Mouse (Mus musculus) E14TG2a.4 (cell line): ENCODE measurements at regions not wholly inside any gene's neighbourhood (a gene's known extent, or its start where the extent isn't known, plus 50 kb on each side); places are given as distances from the start of the nearest gene placed in this dataset.
"Not testable (repeated sequence)": the region's sequence is repeated elsewhere in the genome, so short reads cannot be mapped to it uniquely, and the experiment has no call there.

Experiments used
- H3K27me3 ChIP-seq: 2 replicates; pipeline ENCODE4 v1.6.1; 2014; ENCODE audit warnings: low read length, control low read depth; ENCODE audit not compliant: insufficient read depth
- H3K36me3 ChIP-seq: 2 replicates; pipeline ENCODE4 v1.6.1; 2014; ENCODE audit warnings: low read length, control low read depth; ENCODE audit not compliant: insufficient read depth
- H3K4me1 ChIP-seq: replicated peaks from 2 replicates; pipeline ENCODE4 v1.6.1; 2014; ENCODE audit warnings: low read depth, low read length, control low read depth
- H3K4me3 ChIP-seq: replicated peaks from 2 replicates; pipeline ENCODE4 v1.5.1; 2014; ENCODE audit warnings: mild to moderate bottlenecking, low read length
- H3K9me3 ChIP-seq: 2 replicates; pipeline ENCODE4 v1.6.1; 2014; ENCODE audit warnings: low read length, control low read depth
- CTCF ChIP-seq: conservative IDR thresholded peaks from 2 replicates; pipeline ENCODE4 v1.5.1; 2014; ENCODE audit warnings: low read length
- NANOG ChIP-seq: IDR thresholded peaks from 2 replicates; pipeline ENCODE4 v1.6.1; 2014; ENCODE audit warnings: borderline replicate concordance, low read length, mixed read lengths
- POU5F1 ChIP-seq: IDR thresholded peaks from 2 replicates; pipeline ENCODE4 v1.6.1; 2014; ENCODE audit warnings: low read length, borderline replicate concordance

- no peaks in the 10 kb centered on the region for H3K27me3 ChIP-seq
- no peaks in the 10 kb centered on the region for H3K4me1 ChIP-seq
- TF ChIP-seq POU5F1 (no peak), NANOG (no peak), CTCF (no peak)
- no peak overlapping the region for H3K4me3 ChIP-seq
- no peaks in the 10 kb centered on the region for H3K36me3 ChIP-seq
- peaks cover 61% of the 10 kb centered on the region for H3K9me3 ChIP-seq
Measured at GRCm38 (mm10) chr16:20990524-20990923, 163.3 kb downstream of the Teddm3 start.

- H3K36me3 ChIP-seq: no peaks in the 10 kb centered on the region
- no peak overlapping the region for H3K4me3 ChIP-seq
- no peaks in the 10 kb centered on the region for H3K4me1 ChIP-seq
- TF ChIP-seq POU5F1: no peak
- no peak for TF ChIP-seq CTCF
- TF ChIP-seq NANOG: no peak
- peaks cover 44% of the 10 kb centered on the region for H3K9me3 ChIP-seq
- no peaks in the 10 kb centered on the region for H3K27me3 ChIP-seq
Measured at GRCm38 (mm10) chr16:20975406-20975805, 178.4 kb downstream of the Teddm3 start.

GRCm38 (mm10) chr16:20972442-20972841 is 181.4 kb downstream of the Teddm3 start:
- no peaks in the 10 kb centered on the region for H3K4me1 ChIP-seq
- H3K36me3 ChIP-seq: no peaks in the 10 kb centered on the region
- H3K4me3 ChIP-seq: no peak overlapping the region
- no peaks in the 10 kb centered on the region for H3K27me3 ChIP-seq
- peaks cover 34% of the 10 kb centered on the region for H3K9me3 ChIP-seq
- TF ChIP-seq POU5F1: no peak
- no peak for TF ChIP-seq NANOG
- no peak for TF ChIP-seq CTCF

GRCm38 (mm10) chr16:20958905-20959304 is 194.9 kb downstream of the Teddm3 start:
- Histone ChIP-seq H3K27me3 (no peaks in the 10 kb centered on the region), H3K9me3 (peaks cover 27% of the 10 kb centered on the region), H3K4me3 (no peak overlapping the region), H3K36me3 (no peaks in the 10 kb centered on the region), H3K4me1 (no peaks in the 10 kb centered on the region)
- TF ChIP-seq POU5F1 (no peak), CTCF (no peak), NANOG (no peak)

GRCm38 (mm10) chr16:20936722-20937121 is 202.4 kb upstream of the Thpo start:
- no peaks in the 10 kb centered on the region for H3K27me3 ChIP-seq
- H3K36me3 ChIP-seq: no peaks in the 10 kb centered on the region
- H3K4me1 ChIP-seq: peaks cover 10% of the 10 kb centered on the region
- H3K9me3 ChIP-seq: no peaks in the 10 kb centered on the region
- no peak overlapping the region for H3K4me3 ChIP-seq
- TF ChIP-seq NANOG (no peak), CTCF (no peak), POU5F1 (no peak)

GRCm38 (mm10) chr16:20934846-20935245 is 200.5 kb upstream of the Thpo start:
- H3K36me3 ChIP-seq, H3K4me3 ChIP-seq, H3K4me1 ChIP-seq, H3K27me3 ChIP-seq, H3K9me3 ChIP-seq: not testable (repeated sequence)

GRCm38 (mm10) chr16:20930003-20930402 is 195.7 kb upstream of the Thpo start:
- not testable (repeated sequence) for H3K4me3 ChIP-seq, H3K36me3 ChIP-seq, H3K27me3 ChIP-seq, H3K9me3 ChIP-seq, H3K4me1 ChIP-seq

- not testable (repeated sequence) for H3K36me3 ChIP-seq, H3K27me3 ChIP-seq, H3K9me3 ChIP-seq, H3K4me3 ChIP-seq, H3K4me1 ChIP-seq
Measured at GRCm38 (mm10) chr16:20925776-20926175, 191.5 kb upstream of the Thpo start.

- H3K9me3 ChIP-seq: peaks cover 16% of the 10 kb centered on the region
- not testable (repeated sequence) for H3K27me3 ChIP-seq, H3K4me3 ChIP-seq, H3K36me3 ChIP-seq
- peaks cover 29% of the 10 kb centered on the region for H3K4me1 ChIP-seq
- 0 out of 2 replicates have a peak, but pooled peaks have one; percentile 10 for TF ChIP-seq NANOG
Measured at GRCm38 (mm10) chr16:20910864-20911263, 176.6 kb upstream of the Thpo start.
